9 mouse cellular contexts compared by ENCODE assay signal in genomic region chr8:26780515-26780914, GRCm38 (mm10).
DNase-seq lines count a peak whose midpoint lies in the region; ATAC-seq and TF ChIP-seq lines count a peak whose summit lies in the region.
"Had no signal": no experiment of that assay in that cellular context is flagged by ENCODE, and none has a peak within 500 bp of the region (broad histone marks: within the 10 kb centered on the region; RNA-seq: fewer than 3 reads in every experiment).

No protein-coding gene starts in this region.

- DNase-seq in lung, embryonic 14.5 days = no peak
- DNase-seq in lung, postnatal 25 days (ENCODE audit: low spot score) = no peak
- no peak for DNase-seq in embryonic facial prominence, embryonic 14.5 days (ENCODE audit: low spot score)
- no peak for DNase-seq in MN1 (ENCODE audit: low spot score)
- no peak for DNase-seq in gastrocnemius, postnatal 36 days

- no peak overlapping the region for H3K4me3 ChIP-seq in lung, embryonic 14.5 days (ENCODE audit: low read depth, low read length)
- peak overlapping the region; percentile 23 for H3K4me3 ChIP-seq in embryonic facial prominence, embryonic 14.5 days (ENCODE audit: low read depth, low read length)
- H3K4me3 ChIP-seq in hindbrain, embryonic 16.5 days (ENCODE audit: low read length) = peak overlapping the region; percentile 16; the same call in 1 of the 2 replicates
- H3K4me3 ChIP-seq in midbrain, embryonic 13.5 days (replicated peaks) = peak overlapping the region; percentile 27
- H3K4me3 ChIP-seq in liver, embryonic 12.5 days = no peak overlapping the region

- H3K9ac ChIP-seq in lung, embryonic 14.5 days = no peak overlapping the region
- no peak overlapping the region for H3K9ac ChIP-seq in embryonic facial prominence, embryonic 14.5 days (ENCODE audit: low read depth, low read length)
- H3K9ac ChIP-seq in hindbrain, embryonic 16.5 days (ENCODE audit: low read depth, low read length) = peak overlapping the region; percentile 44; the same call in 1 of the 2 replicates
- H3K9ac ChIP-seq in midbrain, embryonic 13.5 days (replicated peaks) = 0 out of 2 replicates have a peak overlapping the region, but pooled peaks have one; percentile 29
- H3K9ac ChIP-seq in liver, embryonic 12.5 days = no peak overlapping the region
- H3K9ac ChIP-seq: liver, embryonic 14.5 days had no signal

- H3K4me1 ChIP-seq in lung, embryonic 14.5 days (ENCODE audit: insufficient read depth) = no peaks in the 10 kb centered on the region
- H3K4me1 ChIP-seq in embryonic facial prominence, embryonic 14.5 days (ENCODE audit: control insufficient read depth, insufficient read depth, low read length) = peaks cover 7% of the 10 kb centered on the region; the same call in 1 of the 2 replicates
- peaks cover 8% of the 10 kb centered on the region; the same call in 1 of the 2 replicates for H3K4me1 ChIP-seq in hindbrain, embryonic 16.5 days (ENCODE audit: control insufficient read depth, insufficient read depth, low read depth, low read length)
- 0 out of 2 replicates have a peak, but pooled peaks cover 4% of the 10 kb centered on the region for H3K4me1 ChIP-seq in midbrain, embryonic 13.5 days (replicated peaks)
- no peaks in the 10 kb centered on the region for H3K4me1 ChIP-seq in liver, embryonic 12.5 days

- no peak for ATAC-seq in lung, embryonic 14.5 days (ENCODE audit: insufficient read depth)
- ATAC-seq in embryonic facial prominence, embryonic 14.5 days (ENCODE audit: low read depth) = 0 out of 2 replicates have a peak, but pooled peaks have one; percentile 41
- no peak; the same call in 1 of the 2 replicates for ATAC-seq in hindbrain, embryonic 16.5 days
- ATAC-seq in midbrain, embryonic 13.5 days = peak; percentile 78
- no peak for ATAC-seq in liver, embryonic 12.5 days

- intact Hi-C loops in gastrocnemius, postnatal 36 days (cut with DNase I) = no loop called here

- H3K27ac ChIP-seq in lung, embryonic 14.5 days (ENCODE audit: low read depth) = no peak overlapping the region
- no peak overlapping the region for H3K27ac ChIP-seq in embryonic facial prominence, embryonic 14.5 days (replicated peaks; ENCODE audit: low read depth, low read length)
- no peak overlapping the region for H3K27ac ChIP-seq in hindbrain, embryonic 16.5 days (ENCODE audit: low read depth, low read length)
- no peak overlapping the region for H3K27ac ChIP-seq in midbrain, embryonic 13.5 days
- no peak overlapping the region for H3K27ac ChIP-seq in liver, embryonic 12.5 days
- H3K27ac ChIP-seq: liver, embryonic 14.5 days had no signal

- peak overlapping the region; percentile 40; the same call in 1 of the 2 replicates for H3K4me2 ChIP-seq in lung, embryonic 14.5 days
- peak overlapping the region; percentile 43 for H3K4me2 ChIP-seq in embryonic facial prominence, embryonic 14.5 days (ENCODE audit: low read depth, low read length)
- H3K4me2 ChIP-seq in hindbrain, embryonic 16.5 days (ENCODE audit: low read length) = peak overlapping the region; percentile 52
- peak overlapping the region; percentile 46 for H3K4me2 ChIP-seq in midbrain, embryonic 13.5 days (replicated peaks)
- H3K4me2 ChIP-seq in liver, embryonic 12.5 days = no peak overlapping the region

- H3K27me3 ChIP-seq in lung, embryonic 14.5 days (ENCODE audit: insufficient read depth, low read length) = peaks cover 54% of the 10 kb centered on the region
- peaks cover 13% of the 10 kb centered on the region for H3K27me3 ChIP-seq in embryonic facial prominence, embryonic 14.5 days (replicated peaks; ENCODE audit: control insufficient read depth, insufficient read depth, low read length)
- no peaks in the 10 kb centered on the region for H3K27me3 ChIP-seq in hindbrain, embryonic 16.5 days (replicated peaks; ENCODE audit: control insufficient read depth, insufficient read depth, low read length)
- H3K27me3 ChIP-seq in midbrain, embryonic 13.5 days = no peaks in the 10 kb centered on the region
- H3K27me3 ChIP-seq in liver, embryonic 12.5 days (replicated peaks) = peaks cover 41% of the 10 kb centered on the region

- TF ChIP-seq CTCF in lung, embryonic 14.5 days (IDR thresholded peaks at IDR 0.05; ENCODE audit: low read depth) = no peak

- no peaks in the 10 kb centered on the region for H3K36me3 ChIP-seq in lung, embryonic 14.5 days (ENCODE audit: insufficient read depth)
- no peaks in the 10 kb centered on the region for H3K36me3 ChIP-seq in embryonic facial prominence, embryonic 14.5 days (ENCODE audit: control insufficient read depth, insufficient read depth, low read length)
- H3K36me3 ChIP-seq in hindbrain, embryonic 16.5 days (ENCODE audit: control insufficient read depth, insufficient read depth, low read length) = no peaks in the 10 kb centered on the region
- no peaks in the 10 kb centered on the region for H3K36me3 ChIP-seq in midbrain, embryonic 13.5 days
- H3K36me3 ChIP-seq in liver, embryonic 12.5 days = no peaks in the 10 kb centered on the region

- 18% methylated on average over 19 of the region's 19 CpGs for WGBS in lung, embryonic 14.5 days
- WGBS in embryonic facial prominence, embryonic 14.5 days = 28% methylated on average over 18 of the region's 19 CpGs
- WGBS in hindbrain, embryonic 16.5 days = 33% methylated on average over 19 of the region's 19 CpGs
- WGBS in midbrain, embryonic 13.5 days = 35% methylated on average over 19 of the region's 19 CpGs
- 12% methylated on average over 19 of the region's 19 CpGs for WGBS in liver, embryonic 12.5 days (ENCODE audit: insufficient replicate concordance)

- no peaks in the 10 kb centered on the region for H3K9me3 ChIP-seq in lung, embryonic 14.5 days (ENCODE audit: low read depth, low read length)
- no peaks in the 10 kb centered on the region for H3K9me3 ChIP-seq in embryonic facial prominence, embryonic 14.5 days (ENCODE audit: control insufficient read depth, low read length)
- H3K9me3 ChIP-seq in hindbrain, embryonic 16.5 days (ENCODE audit: control insufficient read depth, low read length) = no peaks in the 10 kb centered on the region
- H3K9me3 ChIP-seq in midbrain, embryonic 13.5 days = no peaks in the 10 kb centered on the region
- H3K9me3 ChIP-seq in liver, embryonic 12.5 days (replicated peaks) = no peaks in the 10 kb centered on the region

Comparison
In these comparisons a context has a peak if more than half of its experiments do, and no peak if none do; other contexts are left out.
1. ATAC-seq: peak in embryonic facial prominence, embryonic 14.5 days (single experiment) and midbrain, embryonic 13.5 days (single experiment); none in lung, embryonic 14.5 days (single experiment), hindbrain, embryonic 16.5 days (single experiment) and liver, embryonic 12.5 days (single experiment).
2. H3K4me3 ChIP-seq: peak in embryonic facial prominence, embryonic 14.5 days (single experiment), hindbrain, embryonic 16.5 days (single experiment) and midbrain, embryonic 13.5 days (single experiment); none in lung, embryonic 14.5 days (single experiment) and liver, embryonic 12.5 days (single experiment).
3. H3K9ac ChIP-seq: peak in hindbrain, embryonic 16.5 days (single experiment) and midbrain, embryonic 13.5 days (single experiment); none in lung, embryonic 14.5 days (single experiment), embryonic facial prominence, embryonic 14.5 days (single experiment) and liver, embryonic 12.5 days (single experiment).